Mouse (Mus musculus) midbrain, embryonic 11.5 days (tissue): ENCODE results near the gene Gm13272. TPM values are rescaled to one million over a fixed set of nuclear protein-coding genes. Genes with fewer than 3 reads are reported as not detected.
"Not testable (repeated sequence)": the region's sequence is repeated elsewhere in the genome, so short reads cannot be mapped to it uniquely, and the experiment has no call there.

Experiments used
- ATAC-seq: fragments of 200-750 bp; cut with Nextera tagmentation; 2 replicates; pipeline ENCODE4 v1.8.0; 2017; ENCODE audit warnings: moderate TSS enrichment, moderate library complexity; ENCODE audit not compliant: low FRiP score
- DNase-seq: peaks from one replicate; pipeline ENCODE4 v3.0.0; 2015; ENCODE audit warnings: low spot score; ENCODE audit errors: missing footprints
- H3K27ac ChIP-seq: fragments of 300-500 bp; sonication (generic); 2 replicates; pipeline ENCODE4 v1.5.1; 2014; ENCODE audit warnings: low read depth, low read length
- H3K27me3 ChIP-seq: fragments of 300-500 bp; sonication (generic); 2 replicates; pipeline ENCODE4 v1.6.1; 2014; ENCODE audit warnings: mild to moderate bottlenecking, low read length, moderate library complexity, mixed read lengths; ENCODE audit not compliant: control insufficient read depth, insufficient read depth
- H3K36me3 ChIP-seq: fragments of 300-500 bp; sonication (generic); 2 replicates; pipeline ENCODE4 v1.6.1; 2014; ENCODE audit warnings: mild to moderate bottlenecking, low read length, moderate library complexity, mixed read lengths; ENCODE audit not compliant: control insufficient read depth, insufficient read depth
- H3K4me1 ChIP-seq: fragments of 300-500 bp; sonication (generic); 2 replicates; pipeline ENCODE4 v1.6.1; 2014; ENCODE audit warnings: low read length; ENCODE audit not compliant: control insufficient read depth, insufficient read depth
- H3K4me2 ChIP-seq: fragments of 300-500 bp; sonication (generic); 2 replicates; pipeline ENCODE4 v1.6.1; 2014; ENCODE audit warnings: mild to moderate bottlenecking, moderate library complexity
- H3K4me3 ChIP-seq: fragments of 300-500 bp; sonication (generic); 2 replicates; pipeline ENCODE4 v1.5.1; 2014; ENCODE audit warnings: low read depth, low read length
- H3K9ac ChIP-seq: fragments of 300-500 bp; sonication (generic); 2 replicates; pipeline ENCODE4 v1.6.1; 2014; ENCODE audit warnings: low read length
- H3K9me3 ChIP-seq: fragments of 300-500 bp; sonication (generic); 2 replicates; pipeline ENCODE4 v1.6.1; 2016; ENCODE audit warnings: low read length; ENCODE audit not compliant: control insufficient read depth
- WGBS: fragments of 180-500 bp; shearing (Covaris S2); extraction: QIAGEN DNeasy Blood & Tissue Kit; methylation state at CpG from one replicate; pipeline ENCODE4 v1.1.7; 2014; 5-methylcytosine and 5-hydroxymethylcytosine counted together
- polyA plus RNA-seq: library from polyadenylated mRNA; unstranded; fragments of >200 nt; fragmentation: Nextera tagmentation; extraction: Ambion mirVana; gene quantifications from 2 replicates; pipeline ENCODE4 v1.2.1, GENCODE M21; 2014

The Gm13272 gene
- polyA plus RNA-seq, 1 experiment from 2014 or later: not detected

GRCm38 (mm10) chr4:88802954-88803353 lies 23.3 kb downstream of the Gm13272 start, which contains the start of gene Gm13287:
TSS of gene Gm13287 (plus strand) at chr4:88803254.
- H3K4me1 ChIP-seq, DNase-seq: not testable (repeated sequence)

GRCm38 (mm10) chr4:88805231-88805630 lies 25.6 kb downstream of the Gm13272 start, which contains the start of gene Gm13288:
TSS of gene Gm13288 (plus strand) at chr4:88805531.
- not testable (repeated sequence) for H3K4me2 ChIP-seq

More at GRCm38 (mm10) chr4:88802954-88803353, 23.3 kb downstream of the Gm13272 start, which contains the start of gene Gm13287:
- no CpG with 5 or more reads among the region's 29 CpGs for WGBS
- H3K27me3 ChIP-seq, H3K36me3 ChIP-seq, H3K4me2 ChIP-seq, H3K9ac ChIP-seq, H3K27ac ChIP-seq, H3K9me3 ChIP-seq, H3K4me3 ChIP-seq, ATAC-seq: not testable (repeated sequence)

DNA sequence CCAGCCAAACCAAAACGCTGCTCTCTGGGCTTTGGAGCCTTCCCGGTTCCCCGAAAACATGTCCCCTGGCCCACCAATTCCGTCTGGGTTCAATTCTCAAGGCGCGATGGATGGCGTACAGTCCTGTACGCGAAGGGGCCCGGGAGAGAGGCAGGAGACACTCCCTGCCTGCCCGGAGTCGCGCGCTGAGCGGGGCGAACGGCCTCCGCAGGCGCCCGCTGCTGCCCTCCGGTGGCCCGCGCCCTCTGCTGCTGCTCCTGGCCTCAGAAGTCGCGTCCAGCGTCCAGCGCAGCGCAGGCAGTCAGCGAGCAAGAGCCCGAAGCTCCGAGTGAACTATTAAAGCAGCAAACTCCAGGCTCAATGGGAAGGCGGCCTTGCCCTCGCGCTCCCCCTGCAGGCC lies 26.1 kb downstream of the Gm13272 start:
- DNase-seq, H3K9ac ChIP-seq, H3K4me1 ChIP-seq, H3K9me3 ChIP-seq, ATAC-seq, H3K27ac ChIP-seq, H3K4me2 ChIP-seq, H3K27me3 ChIP-seq, H3K4me3 ChIP-seq, H3K36me3 ChIP-seq: not testable (repeated sequence)
- WGBS: 0% methylated on average over 11 of the region's 34 CpGs

More at GRCm38 (mm10) chr4:88805231-88805630, 25.6 kb downstream of the Gm13272 start, which contains the start of gene Gm13288:
- H3K9me3 ChIP-seq, DNase-seq, H3K36me3 ChIP-seq, H3K4me3 ChIP-seq, H3K27me3 ChIP-seq, ATAC-seq, H3K4me1 ChIP-seq, H3K27ac ChIP-seq, H3K9ac ChIP-seq: not testable (repeated sequence)
- WGBS: no CpG with 5 or more reads among the region's 8 CpGs

DNA sequence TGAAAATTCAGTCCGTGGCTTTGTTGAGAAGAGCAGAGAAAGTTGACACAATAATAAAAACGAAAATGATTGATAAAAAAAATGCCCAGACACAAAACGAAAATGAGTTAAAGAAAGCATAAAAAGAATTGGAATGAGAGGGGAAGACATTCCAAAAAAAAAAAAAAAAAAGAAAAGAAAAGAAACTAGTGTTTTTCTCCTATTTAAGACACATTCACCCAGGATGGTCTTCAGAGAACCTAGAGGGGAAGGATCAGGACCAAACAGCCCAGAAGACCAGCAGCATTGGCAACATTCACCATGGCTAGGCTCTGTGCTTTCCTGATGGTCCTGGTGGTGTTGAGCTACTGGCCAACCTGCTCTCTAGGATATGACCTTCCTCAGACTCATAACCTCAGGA lies 36.3 kb downstream of the Gm13272 start, which contains the start of gene Ifna7:
Gene Ifna7, plus strand, starts transcription at position 301 of the 400 bp plus-strand sequence.
- Histone ChIP-seq H3K4me2 (no peak within 1 kb of the TSS), H3K4me3 (no peak within 1 kb of the TSS), H3K9ac (no peak within 1 kb of the TSS), H3K27ac (no peak within 1 kb of the TSS), H3K27me3 (no peaks in the 10 kb centered on the region), H3K36me3 (no peaks in the 10 kb centered on the region), H3K4me1 (no peaks in the 10 kb centered on the region), H3K9me3 (no peaks in the 10 kb centered on the region)
- ATAC-seq (no peak), DNase-seq (no peak)
- whole genome bisulfite sequencing: 61% methylated on average over 3 of the region's 3 CpGs

DNA sequence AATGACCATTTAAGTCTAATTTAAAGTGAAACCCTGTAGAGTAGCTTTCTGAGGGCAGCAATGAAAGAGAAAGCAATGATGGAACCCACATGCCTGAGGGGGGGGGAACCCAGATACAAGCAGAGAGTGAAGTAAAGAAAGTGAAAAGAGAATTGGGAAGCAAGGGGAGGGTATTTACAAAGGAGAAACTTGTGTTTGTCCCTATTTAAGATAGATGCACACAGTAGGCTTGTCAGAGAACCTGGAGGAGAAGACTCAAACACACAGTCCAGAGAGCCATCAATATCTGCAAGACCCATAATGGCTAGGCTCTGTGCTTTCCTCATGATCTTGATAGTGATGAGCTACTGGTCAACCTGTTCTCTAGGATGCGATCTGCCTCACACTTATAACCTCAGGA lies 40.0 kb downstream of the Gm13272 start, which contains the start of gene Ifna11:
Gene Ifna11, plus strand, starts transcription at position 301 of the 400 bp plus-strand sequence.
- Histone ChIP-seq H3K4me3 (no peak within 1 kb of the TSS), H3K27me3 (no peaks in the 10 kb centered on the region), H3K9ac (no peak within 1 kb of the TSS), H3K27ac (no peak within 1 kb of the TSS), H3K36me3 (no peaks in the 10 kb centered on the region), H3K9me3 (no peaks in the 10 kb centered on the region), H3K4me2 (no peak within 1 kb of the TSS), H3K4me1 (no peaks in the 10 kb centered on the region)
- WGBS: 78% methylated on average over 1 of the region's 1 CpGs
- no peak for ATAC-seq
- DNase-seq: no peak

DNA sequence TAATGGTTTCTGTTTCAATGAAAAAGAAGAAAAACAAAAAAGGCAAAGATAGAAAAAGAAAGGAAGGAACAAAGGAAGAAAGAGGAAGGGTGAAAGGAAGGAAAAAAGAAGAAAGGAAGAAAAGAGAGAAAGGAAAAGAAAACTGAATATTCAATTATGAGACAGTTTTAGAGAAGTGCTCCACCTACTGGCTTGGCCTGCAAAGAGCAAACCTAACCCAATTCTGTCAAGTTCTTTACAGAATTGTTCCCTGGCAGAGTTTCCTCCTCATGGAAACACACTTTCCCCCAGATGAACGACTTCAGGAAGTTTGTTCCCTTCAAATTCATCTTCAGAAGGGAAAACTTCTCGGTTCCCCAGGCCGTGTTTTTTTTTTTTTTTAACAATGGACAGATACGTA lies 43.3 kb downstream of the Gm13272 start:
- no peak for DNase-seq

DNA sequence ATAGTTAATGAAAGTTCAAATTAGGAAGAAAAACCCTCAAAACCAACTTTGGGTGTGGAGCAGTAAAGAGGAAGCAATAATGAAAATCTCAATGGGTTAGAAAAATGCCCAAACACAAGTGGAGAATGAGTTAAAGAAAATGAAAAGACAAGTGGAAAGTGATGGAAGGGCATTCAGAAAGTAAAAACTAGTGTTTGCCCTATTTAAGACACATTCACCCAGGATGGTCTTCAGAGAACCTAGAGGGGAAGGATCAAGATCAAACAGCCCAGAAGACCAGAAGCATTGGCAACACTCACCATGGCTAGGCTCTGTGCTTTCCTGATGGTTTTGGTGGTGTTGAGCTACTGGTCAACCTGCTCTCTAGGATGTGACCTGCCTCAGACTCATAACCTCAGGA lies 47.5 kb downstream of the Gm13272 start, which contains the start of gene Ifna6:
Gene Ifna6, plus strand, starts transcription at position 301 of the 400 bp plus-strand sequence.
- H3K4me1 ChIP-seq: not testable (repeated sequence)

More for the DNA sequence above, 43.3 kb downstream of the Gm13272 start:
- WGBS: 30% methylated on average over 4 of the region's 4 CpGs
- Histone ChIP-seq H3K27ac (no peak overlapping the region), H3K9ac (no peak overlapping the region), H3K4me1 (no peaks in the 10 kb centered on the region), H3K9me3 (no peaks in the 10 kb centered on the region), H3K27me3 (no peaks in the 10 kb centered on the region), H3K4me3 (no peak overlapping the region), H3K36me3 (no peaks in the 10 kb centered on the region), H3K4me2 (no peak overlapping the region)
- no peak for ATAC-seq

More for the DNA sequence above, 47.5 kb downstream of the Gm13272 start, which contains the start of gene Ifna6:
- not testable (repeated sequence) for ATAC-seq, H3K4me3 ChIP-seq, H3K27ac ChIP-seq, H3K36me3 ChIP-seq, H3K4me2 ChIP-seq, H3K9ac ChIP-seq, DNase-seq, H3K9me3 ChIP-seq, H3K27me3 ChIP-seq

Other genes starting within 250 kb of the Gm13272 start
- not detected in 2 replicates for gene Ifna15, start 221.6 kb upstream of the Gm13272 start, polyA plus RNA-seq
- not detected in 2 replicates for gene Ifna14, start 208.1 kb upstream of the Gm13272 start, polyA plus RNA-seq
- gene Ifna9, start 187.5 kb upstream of the Gm13272 start, polyA plus RNA-seq: not detected in 2 replicates
- gene Ifna12, start 176.5 kb upstream of the Gm13272 start, polyA plus RNA-seq: not detected in 2 replicates
- gene C87499, start 145.4 kb upstream of the Gm13272 start, polyA plus RNA-seq: not detected in 2 replicates
- gene Ifna13, start 135.4 kb upstream of the Gm13272 start, polyA plus RNA-seq: not detected in 2 replicates
- gene Ifna16, start 102.9 kb upstream of the Gm13272 start, polyA plus RNA-seq: not detected in 2 replicates
- gene Ifna2, start 95.9 kb upstream of the Gm13272 start, polyA plus RNA-seq: not detected in 2 replicates
- not detected in 2 replicates for gene Ifnab, start 88.5 kb upstream of the Gm13272 start, polyA plus RNA-seq
- 1.4 and 1.6 TPM in 2 replicates for gene Gm26566, start 58.0 kb upstream of the Gm13272 start, polyA plus RNA-seq
- gene Klhl9, start 57.4 kb upstream of the Gm13272 start, polyA plus RNA-seq: 153 and 169 TPM in 2 replicates
- not detected in 2 replicates for gene Gm13271, start 25.0 kb upstream of the Gm13272 start, polyA plus RNA-seq
- 0.15 TPM in 1 of 2 replicates, not detected in the other for gene Gm13283, start 19.7 kb upstream of the Gm13272 start, polyA plus RNA-seq
- gene Gm13290, start 6.0 kb upstream of the Gm13272 start, polyA plus RNA-seq: not detected in 2 replicates
- not detected in 2 replicates for gene Gm13289, start 2.9 kb upstream of the Gm13272 start, polyA plus RNA-seq
- not detected in 2 replicates for gene Ifnz, start 2.3 kb downstream of the Gm13272 start, polyA plus RNA-seq
- gene Gm13276, start 5.9 kb downstream of the Gm13272 start, polyA plus RNA-seq: not detected in 2 replicates
- not detected in 2 replicates for gene Gm13277, start 8.8 kb downstream of the Gm13272 start, polyA plus RNA-seq
- gene Gm13278, start 11.7 kb downstream of the Gm13272 start, polyA plus RNA-seq: not detected in 2 replicates
- not detected in 2 replicates for gene Gm13275, start 14.6 kb downstream of the Gm13272 start, polyA plus RNA-seq
- gene Gm13279, start 17.5 kb downstream of the Gm13272 start, polyA plus RNA-seq: not detected in 2 replicates
- gene Gm13285, start 19.8 kb downstream of the Gm13272 start, polyA plus RNA-seq: 0.29 and 0.61 TPM in 2 replicates
- gene Gm13287, start 23.4 kb downstream of the Gm13272 start, polyA plus RNA-seq: not detected in 2 replicates
- 0.12 TPM in 1 of 2 replicates, not detected in the other for gene Gm13288, start 25.7 kb downstream of the Gm13272 start, polyA plus RNA-seq
- not detected in 2 replicates for gene Ifna7, start 36.4 kb downstream of the Gm13272 start, polyA plus RNA-seq
- gene Ifna11, start 40.1 kb downstream of the Gm13272 start, polyA plus RNA-seq: not detected in 2 replicates
- not detected in 2 replicates for gene Ifna6, start 47.6 kb downstream of the Gm13272 start, polyA plus RNA-seq
- gene Ifna5, start 55.7 kb downstream of the Gm13272 start, polyA plus RNA-seq: not detected in 2 replicates
- not detected in 2 replicates for gene Ifna4, start 62.0 kb downstream of the Gm13272 start, polyA plus RNA-seq
- gene Ifna1, start 70.2 kb downstream of the Gm13272 start, polyA plus RNA-seq: not detected in 2 replicates
- not detected in 2 replicates for gene Ifne, start 100.4 kb downstream of the Gm13272 start, polyA plus RNA-seq